Mouse (Mus musculus) right cerebral cortex, adult 18-20 months (tissue): Measurements from ENCODE around the gene Slc25a29.

ENCODE experiments used
- DNase-seq: peaks from one replicate; pipeline ENCODE4 v3.0.0; 2022; ENCODE audit warnings: mixed read lengths

Gene Slc25a29

DNA sequence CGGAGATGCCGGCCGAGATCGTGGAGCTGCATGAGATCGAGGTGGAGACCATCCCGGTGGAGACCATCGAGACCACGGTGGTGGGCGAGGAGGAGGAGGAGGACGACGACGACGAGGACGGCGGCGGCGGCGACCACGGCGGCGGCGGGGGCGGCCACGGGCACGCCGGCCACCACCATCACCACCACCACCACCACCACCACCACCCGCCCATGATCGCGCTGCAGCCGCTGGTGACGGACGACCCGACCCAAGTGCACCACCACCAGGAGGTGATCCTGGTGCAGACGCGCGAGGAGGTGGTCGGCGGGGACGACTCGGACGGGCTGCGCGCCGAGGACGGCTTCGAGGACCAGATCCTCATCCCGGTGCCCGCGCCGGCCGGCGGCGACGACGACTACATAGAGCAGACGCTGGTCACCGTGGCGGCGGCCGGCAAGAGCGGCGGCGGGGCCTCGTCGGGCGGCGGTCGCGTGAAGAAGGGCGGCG, 42.2 kb downstream of the Slc25a29 start:
- peak; percentile 18 for DNase-seq

DNA sequence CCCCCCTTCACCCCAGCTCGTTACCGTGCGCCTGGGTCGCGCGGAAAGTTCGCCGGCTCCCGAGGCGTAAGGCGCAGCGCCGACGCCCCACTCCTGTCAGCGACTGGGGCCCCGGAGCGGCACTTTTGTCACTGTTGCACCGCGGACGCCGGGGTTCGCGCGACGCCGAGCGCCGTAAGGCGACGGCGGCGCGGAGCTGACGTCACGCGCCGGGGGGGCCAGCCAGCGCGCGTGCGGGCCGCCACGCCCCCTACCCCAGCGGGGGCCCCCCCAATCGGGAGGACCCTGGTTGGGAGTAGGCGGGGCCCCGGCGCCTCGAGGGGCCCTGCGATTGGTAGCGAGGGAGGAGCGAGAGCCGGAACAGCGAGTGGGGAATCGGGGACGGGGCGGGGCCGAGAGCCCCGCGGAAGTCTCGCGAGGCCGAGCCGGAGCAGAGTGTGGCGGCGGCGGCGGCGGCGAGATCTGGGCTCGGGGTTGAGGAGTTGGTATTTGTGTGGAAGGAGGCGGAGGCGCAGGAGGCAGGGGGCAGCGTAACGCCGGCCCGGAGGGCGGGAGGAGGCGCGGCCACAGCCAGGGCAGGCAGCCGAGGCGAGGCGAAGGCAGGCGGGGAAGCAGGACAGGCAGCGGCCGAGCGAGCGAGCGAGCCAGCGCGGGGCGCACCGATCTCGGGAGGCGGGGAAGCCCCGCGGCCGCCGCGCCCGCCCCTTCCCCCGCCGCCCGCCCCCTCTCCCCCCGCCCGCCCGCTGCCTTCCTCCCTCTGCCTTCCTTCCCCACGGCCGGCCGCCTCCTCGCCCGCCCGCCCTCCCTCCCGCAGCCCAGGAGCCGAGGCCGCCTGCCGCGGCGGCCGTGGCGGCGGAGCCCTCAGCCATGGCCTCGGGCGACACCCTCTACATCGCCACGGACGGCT, 42.9 kb downstream of the Slc25a29 start, which contains the start of gene Yy1:
TSS of gene Yy1 (plus strand) at position 428 of the 907 bp plus-strand sequence.
- DNase-seq: peak; percentile 98

DNA sequence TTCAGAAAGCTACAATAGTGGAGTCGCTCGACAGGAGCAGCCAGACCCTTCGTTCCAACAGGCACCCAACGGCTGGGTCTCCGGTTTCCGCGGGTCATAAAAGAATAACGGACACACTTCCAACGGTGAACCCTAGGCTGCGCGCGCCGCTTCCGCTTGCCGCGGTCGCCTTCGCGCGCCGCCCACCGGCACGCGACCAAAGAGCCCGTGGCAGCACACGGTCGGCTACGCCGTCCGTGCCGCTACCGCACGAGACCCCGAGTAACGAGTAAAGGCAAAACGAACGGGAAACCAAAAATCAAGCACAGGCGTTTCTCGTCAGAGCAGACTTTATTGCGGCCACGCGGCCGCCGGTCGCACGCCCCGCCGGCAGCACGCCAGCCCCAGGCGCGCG, 43.5 kb downstream of the Slc25a29 start:
- DNase-seq: peak; percentile 78

DNA sequence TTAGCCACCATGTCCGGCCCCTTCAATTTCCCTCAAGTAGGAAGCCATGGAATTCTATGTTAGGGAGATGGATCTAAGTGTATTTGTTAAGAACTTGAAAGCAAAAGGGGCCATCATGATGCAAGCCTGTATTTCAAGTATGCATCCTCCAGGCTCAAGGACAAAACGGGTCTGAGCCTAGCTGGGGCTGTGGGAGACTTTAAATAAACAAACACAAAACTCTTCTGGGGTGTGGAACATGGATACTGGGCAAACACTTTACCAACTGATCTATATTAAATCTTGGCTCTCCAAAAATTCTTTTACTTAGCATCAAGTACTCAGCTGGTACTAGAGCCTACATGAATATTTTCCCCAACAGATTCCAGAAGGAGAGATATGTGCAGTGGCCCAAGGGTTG, 48.4 kb downstream of the Slc25a29 start:
- DNase-seq: no peak

DNA sequence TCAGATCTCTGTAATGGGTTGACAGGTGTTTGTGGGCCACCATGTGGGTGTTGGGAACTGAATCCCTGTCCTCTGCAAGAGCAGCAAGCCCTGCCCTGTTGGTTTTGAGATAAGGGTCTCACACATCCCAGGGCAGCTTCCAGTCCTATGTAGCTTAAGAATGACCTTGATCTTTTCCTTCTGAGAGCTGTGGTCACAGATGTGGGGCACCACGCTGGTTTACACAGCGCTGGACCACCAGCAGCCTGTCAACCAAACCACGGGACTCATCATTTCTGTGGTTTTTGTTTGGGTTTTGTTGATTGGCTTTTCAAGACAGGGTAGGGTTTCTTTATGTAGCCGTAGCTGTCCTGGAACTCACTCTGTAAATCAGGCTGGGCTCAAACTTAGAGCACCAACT, 50.5 kb downstream of the Slc25a29 start:
- DNase-seq: no peak

DNA sequence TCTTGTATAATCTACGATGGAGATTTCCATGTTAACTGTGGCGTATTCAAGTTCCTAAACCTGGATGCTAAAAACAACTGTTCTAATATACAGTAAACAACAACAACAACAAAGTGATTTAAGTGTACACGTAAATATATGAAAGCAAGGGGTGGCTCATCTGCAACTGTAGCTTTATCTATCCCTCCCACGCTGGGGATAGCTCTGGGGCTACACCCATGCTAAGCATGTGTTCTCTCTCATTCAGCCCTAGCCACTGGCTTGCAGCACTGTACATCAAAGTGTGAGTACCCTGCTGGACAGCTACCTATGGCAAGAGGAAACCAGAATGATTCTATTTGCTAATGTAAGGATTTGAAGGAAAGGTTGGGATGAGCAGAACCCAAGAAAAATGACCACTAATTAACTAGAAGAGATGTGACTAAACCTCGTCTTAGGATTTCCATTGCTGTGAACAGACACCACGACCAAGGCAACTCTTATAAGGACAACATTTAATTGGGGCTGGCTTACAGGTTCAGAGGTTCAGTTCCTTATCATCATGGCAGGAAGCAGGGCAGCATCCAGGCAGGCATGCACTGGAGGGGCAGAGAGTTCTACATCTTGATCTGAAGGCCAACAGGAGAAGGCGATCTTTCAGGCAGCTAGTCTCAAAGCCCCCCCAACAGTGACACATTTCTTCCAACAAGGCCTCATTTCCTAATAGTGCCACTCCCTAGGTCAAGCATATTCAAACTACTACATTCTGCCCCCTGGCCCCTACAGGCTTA, 55.4 kb downstream of the Slc25a29 start:
- no peak for DNase-seq
